8 mouse cellular contexts compared by ENCODE assay signal in the genomic region with DNA sequence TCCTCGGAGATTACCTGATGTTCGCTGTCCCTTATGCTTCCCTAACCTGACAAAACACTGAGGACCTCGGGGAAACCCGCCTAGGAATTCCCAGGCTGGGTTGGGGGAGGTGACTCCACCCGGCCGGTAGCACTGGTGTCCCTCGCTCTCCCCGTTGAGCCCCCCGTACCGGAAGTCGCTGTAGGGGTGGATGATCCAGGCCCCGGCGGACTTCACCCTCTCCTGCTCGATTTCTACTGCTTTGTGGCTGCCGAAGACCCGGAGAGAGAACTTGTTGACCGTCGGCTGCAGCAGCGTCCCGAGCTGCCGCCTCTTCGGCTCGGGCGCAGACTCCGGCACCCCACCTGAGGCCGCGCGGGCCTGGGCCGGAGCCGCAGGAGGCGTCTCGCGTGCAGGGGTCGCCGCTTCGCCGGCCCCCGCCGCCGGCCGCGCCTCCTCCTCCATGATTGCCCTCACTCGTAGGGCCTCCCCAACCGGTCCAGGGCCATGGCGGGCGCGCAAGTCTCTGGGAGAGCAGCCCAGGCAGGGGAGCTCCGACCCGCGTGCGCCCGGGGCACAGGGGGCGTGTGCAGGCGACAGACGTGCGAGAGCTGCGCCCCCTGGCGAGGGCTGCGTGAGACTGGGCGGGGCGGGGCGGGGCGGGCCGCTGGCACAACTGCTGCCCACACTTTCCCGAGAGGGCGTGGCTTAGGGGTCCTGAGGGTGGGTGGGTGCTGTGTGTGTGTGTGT. TPM values are rescaled to one million over a fixed set of nuclear protein-coding genes. Genes with fewer than 3 reads are reported as not detected.
DNase-seq lines count a peak whose midpoint lies in the region; ATAC-seq and TF ChIP-seq lines count a peak whose summit lies in the region.

Hcn3 (minus strand) TSS at position 581 of the 729 bp plus-strand sequence.

- H3K4me1 ChIP-seq in cerebellum, adult 2 months (ENCODE audit: control insufficient read depth, insufficient read depth, low read length): peaks cover 8% of the 10 kb centered on the region; the same call in 1 of the 2 replicates
- H3K4me1 ChIP-seq in liver, embryonic 14.5 days (replicated peaks; ENCODE audit: control insufficient read depth in 2 of 2, insufficient read depth in 2 of 2, low read length in 1 of 2): peaks cover 10 to 16% of the 10 kb centered on the region in 2 experiments; a peak in 3 of 4 replicates
- peaks cover 7% of the 10 kb centered on the region for H3K4me1 ChIP-seq in neural tube, embryonic 11.5 days (ENCODE audit: control insufficient read depth, insufficient read depth, low read length)

- no peak for TF ChIP-seq POLR2A in cerebellum, adult 2 months (IDR thresholded peaks at IDR 0.05; ENCODE audit: borderline replicate concordance, insufficient read depth, low read length)

- no peak within 1 kb of the TSS for H3K27ac ChIP-seq in cerebellum, adult 2 months (ENCODE audit: insufficient read depth, low read length)
- no peak within 1 kb of the TSS for H3K27ac ChIP-seq in liver, embryonic 14.5 days
- no peak within 1 kb of the TSS for H3K27ac ChIP-seq in neural tube, embryonic 11.5 days (ENCODE audit: low read depth, low read length)

- H3K4me2 ChIP-seq in liver, embryonic 14.5 days (ENCODE audit: low read depth): peak within 1 kb of the TSS; percentile 88
- peak within 1 kb of the TSS; percentile 99 for H3K4me2 ChIP-seq in neural tube, embryonic 11.5 days (ENCODE audit: low read depth)

- peak within 1 kb of the TSS; percentile 4; the same call in 1 of the 2 replicates for H3K9ac ChIP-seq in liver, embryonic 14.5 days (replicated peaks)
- peak within 1 kb of the TSS; percentile 67 for H3K9ac ChIP-seq in neural tube, embryonic 11.5 days (ENCODE audit: low read length)

- H3K9me3 ChIP-seq in liver, embryonic 14.5 days (ENCODE audit: control insufficient read depth, low read length): no peaks in the 10 kb centered on the region
- no peaks in the 10 kb centered on the region for H3K9me3 ChIP-seq in neural tube, embryonic 11.5 days (ENCODE audit: control insufficient read depth, low read length)

- WGBS in cerebellum, adult 2 months: under 1% methylated on average over 66 of the region's 66 CpGs
- WGBS in liver, embryonic 14.5 days (ENCODE audit: insufficient replicate concordance): under 1% methylated on average over 62 of the region's 66 CpGs
- under 1% methylated on average over 54 of the region's 66 CpGs for WGBS in neural tube, embryonic 11.5 days

- TF ChIP-seq CTCF in cerebellum, adult 2 months (IDR thresholded peaks at IDR 0.05; ENCODE audit: borderline replicate concordance, insufficient read depth, low read depth, low read length): peak; percentile 35; the same call in 1 of the 2 replicates
- TF ChIP-seq CTCF in liver, embryonic 14.5 days (IDR thresholded peaks at IDR 0.05; ENCODE audit: low read depth): peak; percentile 68

- no peak for TF ChIP-seq EP300 in liver, embryonic 14.5 days (IDR thresholded peaks at IDR 0.05; ENCODE audit: low read depth)

- no peaks in the 10 kb centered on the region for H3K27me3 ChIP-seq in cerebellum, adult 2 months (ENCODE audit: control insufficient read depth, insufficient read depth, low read length)
- peaks cover 9% of the 10 kb centered on the region for H3K27me3 ChIP-seq in liver, embryonic 14.5 days (ENCODE audit: control insufficient read depth, insufficient read depth, low read length)
- peaks cover 4% of the 10 kb centered on the region; the same call in 1 of the 2 replicates for H3K27me3 ChIP-seq in neural tube, embryonic 11.5 days (ENCODE audit: control insufficient read depth, insufficient read depth, low read length)

- H3K4me3 ChIP-seq in cerebellum, adult 2 months (replicated peaks; ENCODE audit: insufficient read depth, low read depth, low read length): peak within 1 kb of the TSS; percentile 65
- H3K4me3 ChIP-seq in liver, embryonic 14.5 days (ENCODE audit: insufficient read depth in 1 of 2, low read depth in 2 of 2, low read length in 2 of 2): peak within 1 kb of the TSS; percentile 51 to 60
- H3K4me3 ChIP-seq in neural tube, embryonic 11.5 days (ENCODE audit: low read depth, low read length): peak within 1 kb of the TSS; percentile 68

- ATAC-seq in liver, embryonic 14.5 days (ENCODE audit: insufficient read depth): peak; percentile 21; the same call in 1 of the 2 replicates
- peak; percentile 74 for ATAC-seq in neural tube, embryonic 11.5 days (ENCODE audit: insufficient read depth, low FRiP score, low TSS enrichment)

- peak; percentile 50 for DNase-seq in right cerebral cortex, adult 18-20 months
- no peak for DNase-seq in right cerebral cortex, postnatal 36 days (ENCODE audit: low spot score in 2 of 2)
- peak; percentile 56 to 68 for DNase-seq in cerebellum, adult 2 months
- peak; percentile 28 to 51 for DNase-seq in frontal cortex, postnatal 25 days (ENCODE audit: low spot score in 2 of 2)
- DNase-seq in kidney, adult 9 months: peak; percentile 43
- peak; percentile 59 to 61 (median 60) for DNase-seq in liver, embryonic 14.5 days (ENCODE audit: low read depth in 3 of 3, low spot score in 3 of 3)
- DNase-seq in neural tube, embryonic 11.5 days (ENCODE audit: low spot score): peak; percentile 85
- DNase-seq in testis, postnatal 14 days (ENCODE audit: low spot score): peak; percentile 81

- no peaks in the 10 kb centered on the region for H3K36me3 ChIP-seq in liver, embryonic 14.5 days (replicated peaks; ENCODE audit: control insufficient read depth, insufficient read depth, low read depth)
- no peaks in the 10 kb centered on the region for H3K36me3 ChIP-seq in neural tube, embryonic 11.5 days (ENCODE audit: control insufficient read depth, insufficient read depth, low read length)

RNA-seq across cellular contexts. Expression of gene Hcn3, which starts in this region (rescaled TPM):
- polyA plus RNA-seq in cerebellum, adult 2 months (2012; rRNA removed): 13.0 and 14.6 TPM in 2 replicates
- polyA plus RNA-seq in liver, embryonic 14.5 days (2012; rRNA removed): 0.23 and 0.31 TPM in 2 replicates
- 0.55 and 0.56 TPM in 2 replicates for polyA plus RNA-seq in liver, embryonic 14.5 days (2014; fragmentation: Nextera tagmentation; extraction: Ambion mirVana)
- polyA plus RNA-seq in neural tube, embryonic 11.5 days (2014; fragmentation: Nextera tagmentation; extraction: Ambion mirVana): 5.2 and 7.5 TPM in 2 replicates

Comparison
In these comparisons a context has a peak if more than half of its experiments do, and no peak if none do; other contexts are left out.
1. DNase-seq: peak in right cerebral cortex, adult 18-20 months (single experiment), cerebellum, adult 2 months (2 of 2), frontal cortex, postnatal 25 days (2 of 2), kidney, adult 9 months (single experiment), neural tube, embryonic 11.5 days (single experiment) and testis, postnatal 14 days (single experiment); none in right cerebral cortex, postnatal 36 days (0 of 2).
2. Peak in DNase-seq, ATAC-seq, H3K4me3 ChIP-seq, H3K9ac ChIP-seq and H3K4me2 ChIP-seq in liver, embryonic 14.5 days; RNA of the gene not detected or under 1 TPM.
3. Peak in every context shown above with its lines, with median percentiles within 50 percentile points of each other: H3K4me3 ChIP-seq.